Mouse (Mus musculus): ENCODE measurements around the gene Fam151a. TPM values are rescaled to one million over a fixed set of nuclear protein-coding genes. Genes with fewer than 3 reads are reported as not detected.
A peak's percentile ranks its signal among the peaks of the same experiment; 100 is the strongest.

Gene Fam151a
- total and polyA plus RNA-seq, 3 experiments = 0.11 to 0.34 (median 0.24) TPM

DNA sequence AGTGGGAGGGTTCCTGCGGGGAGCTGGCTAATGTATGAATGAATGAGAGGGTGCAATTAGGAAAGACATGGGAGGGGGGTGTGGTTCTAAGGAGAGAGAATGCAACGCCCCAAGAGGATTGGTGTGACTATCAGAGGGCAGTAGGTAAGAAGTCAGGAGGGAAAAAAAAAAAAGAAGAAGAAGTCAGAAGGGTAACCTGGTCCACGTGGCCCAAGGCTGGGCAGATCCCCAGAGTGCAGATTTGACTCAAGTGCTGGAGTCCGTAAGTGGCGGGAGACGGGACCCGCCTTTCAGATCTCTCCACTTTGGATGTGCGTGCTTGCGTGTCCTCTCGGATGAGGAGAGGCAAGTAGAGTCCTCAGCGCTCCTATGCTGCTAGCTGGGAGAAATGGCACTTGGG lies 54.9 kb downstream of the Fam151a start (continued):
- TF ChIP-seq EP300 (IDR thresholded peaks at IDR 0.05; ENCODE audit: low read length) (peak; percentile 17; the same call in 1 of the 2 replicates), ETS1 (conservative IDR thresholded peaks at IDR 0.05; ENCODE audit: low read depth, low read length) (peak; percentile 59), ELF1 (IDR thresholded peaks at IDR 0.05; ENCODE audit: low read depth, low read length) (no peak), JUN (IDR thresholded peaks at IDR 0.05; ENCODE audit: insufficient read depth, low read depth, low read length) (no peak), SIN3A (IDR thresholded peaks at IDR 0.05; ENCODE audit: low read length) (peak; percentile 59; the same call in 1 of the 2 replicates), RCOR1 (conservative IDR thresholded peaks at IDR 0.05; ENCODE audit: low read depth, low read length) (no peak), IRF4 (IDR thresholded peaks at IDR 0.05; ENCODE audit: low read depth, low read length) (peak; percentile 89), PAX5 (IDR thresholded peaks at IDR 0.05; ENCODE audit: low read length) (no peak), TBP (conservative IDR thresholded peaks at IDR 0.05; ENCODE audit: low read depth, low read length) (peak; percentile 61), BHLHE40 (IDR thresholded peaks at IDR 0.05; ENCODE audit: low read depth, low read length) (peak; percentile 56), SMC3 (IDR thresholded peaks at IDR 0.05; ENCODE audit: low read depth, low read length) (no peak), ZC3H11A (IDR thresholded peaks at IDR 0.05; ENCODE audit: low read depth, low read length) (no peak), RAD21 (IDR thresholded peaks at IDR 0.05; ENCODE audit: low read depth, low read length) (no peak), TCF12 (IDR thresholded peaks at IDR 0.05; ENCODE audit: low read depth, low read length) (no peak), CHD2 (IDR thresholded peaks at IDR 0.05; ENCODE audit: low read length) (no peak), MYC (IDR thresholded peaks at IDR 0.05; ENCODE audit: low read depth, low read length) (peak; percentile 98), JUND (conservative IDR thresholded peaks at IDR 0.05; ENCODE audit: low read depth, low read length) (no peak), HCFC1 (IDR thresholded peaks at IDR 0.05; ENCODE audit: low read depth, low read length) (no peak), E2F4 (IDR thresholded peaks at IDR 0.05; ENCODE audit: insufficient replicate concordance, low read depth, low read length) (no peak), ZKSCAN1 (IDR thresholded peaks at IDR 0.05; ENCODE audit: borderline replicate concordance, low read depth, low read length) (no peak), USF1 (IDR thresholded peaks at IDR 0.05; ENCODE audit: low read depth, low read length) (peak; percentile 69)

DNA sequence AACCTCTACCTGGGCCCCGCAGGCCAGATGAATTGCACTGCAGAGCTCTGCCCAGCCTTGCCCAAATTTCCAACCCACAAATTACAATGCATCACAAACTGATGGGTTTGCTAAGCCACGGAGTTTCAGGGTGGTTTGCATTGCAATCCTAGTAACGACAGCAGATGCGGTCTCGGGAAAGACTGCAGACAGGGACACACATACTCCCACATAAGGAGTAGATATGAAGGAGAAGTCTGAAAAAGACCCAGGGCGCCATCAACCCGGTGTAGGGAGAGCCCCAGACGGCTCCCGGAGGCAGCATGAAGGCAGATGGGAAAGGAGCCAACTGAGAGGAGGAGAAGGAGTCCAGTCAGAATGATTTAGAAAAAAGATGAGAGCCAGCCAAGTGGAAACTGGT lies 56.0 kb downstream of the Fam151a start:
- H3K4me1 ChIP-seq (ENCODE audit: control insufficient read depth in 1 of 2, insufficient read depth in 2 of 2) = peaks cover 44 to 86% of the 10 kb centered on the region in 2 experiments
- H3K27me3 ChIP-seq (replicated peaks) = no peaks in the 10 kb centered on the region
- peak; percentile 57 for DNase-seq (ENCODE audit: extremely low read depth)
- peak overlapping the region; percentile 97 for H3K27ac ChIP-seq (ENCODE audit: insufficient read depth, low read depth)
- dilution Hi-C loops (cut with MboI; ENCODE audit: extremely low pct_ligation_motif_present, extremely low pct_unique_long_range_greater_than_20kb, low sequenced_read_pairs) = no loop called here
- in situ Hi-C loops (cut with MboI; ENCODE audit: low pct_ligation_motif_present, low pct_unique_long_range_greater_than_20kb, low sequenced_read_pairs) = loop anchor here (10.0 kb wide), 1 partner anchor 155 kb away; no protein-coding TSS in a partner anchor
- no peaks in the 10 kb centered on the region for H3K9me3 ChIP-seq (replicated peaks; ENCODE audit: low read length)
- H3K9ac ChIP-seq (ENCODE audit: insufficient read depth, low read depth) = peak overlapping the region; percentile 37; the same call in 1 of the 2 replicates
- peak overlapping the region; percentile 87 for H3K4me2 ChIP-seq (ENCODE audit: insufficient read depth, low read depth, poor library complexity, severe bottlenecking)
- H3K36me3 ChIP-seq (replicated peaks in 1 of 2; ENCODE audit: control insufficient read depth in 1 of 2, insufficient read depth in 1 of 2, low read length in 1 of 2) = peaks cover 0 to 13% of the 10 kb centered on the region in 2 experiments
- H3K4me3 ChIP-seq (replicated peaks in 1 of 3; ENCODE audit: low read depth in 2 of 3, low read length in 2 of 3, poor library complexity in 1 of 3) = peak overlapping the region; percentile 45 to 47 (median 46)
- TF ChIP-seq UBTF (IDR thresholded peaks at IDR 0.05; ENCODE audit: low read depth, low read length) = 0 out of 2 replicates have a peak, but pooled peaks have one; percentile 32
- peak; percentile 37 for TF ChIP-seq ETS1 (conservative IDR thresholded peaks at IDR 0.05; ENCODE audit: low read depth, low read length)
- 0 out of 2 replicates have a peak, but pooled peaks have one; percentile 20 for TF ChIP-seq CHD2 (IDR thresholded peaks at IDR 0.05; ENCODE audit: low read length)
- TF ChIP-seq MAFK (IDR thresholded peaks at IDR 0.05; ENCODE audit: insufficient replicate concordance, low read length) = peak; percentile 45; the same call in 1 of the 2 replicates
- peak; percentile 29; the same call in 1 of the 2 replicates for TF ChIP-seq MEF2A (IDR thresholded peaks at IDR 0.05; ENCODE audit: borderline replicate concordance, low read depth, low read length)
- peak; percentile 54; the same call in 1 of the 2 replicates for TF ChIP-seq EP300 (IDR thresholded peaks at IDR 0.05; ENCODE audit: low read length)
- peak; percentile 78; the same call in 1 of the 2 replicates for TF ChIP-seq MAZ (IDR thresholded peaks at IDR 0.05; ENCODE audit: low read depth, low read length)
- 0 out of 2 replicates have a peak, but pooled peaks have one; percentile 20 for TF ChIP-seq ZNF384 (IDR thresholded peaks at IDR 0.05; ENCODE audit: low read depth, low read length)
- no peak for TF ChIP-seq RCOR1 (conservative IDR thresholded peaks at IDR 0.05; ENCODE audit: low read depth, low read length)
- TF ChIP-seq BHLHE40 (IDR thresholded peaks at IDR 0.05; ENCODE audit: low read depth, low read length) = 0 out of 2 replicates have a peak, but pooled peaks have one; percentile 2
- TF ChIP-seq POLR2A (IDR thresholded peaks at IDR 0.05; ENCODE audit: low read depth, low read length) = peak; percentile 44; the same call in 1 of the 2 replicates
- peak; percentile 58; the same call in 1 of the 2 replicates for TF ChIP-seq IRF4 (IDR thresholded peaks at IDR 0.05; ENCODE audit: low read depth, low read length)
- no peak for TF ChIP-seq E2F4 (IDR thresholded peaks at IDR 0.05; ENCODE audit: insufficient replicate concordance, low read depth, low read length)
- TF ChIP-seq CHD1 (IDR thresholded peaks at IDR 0.05; ENCODE audit: low read depth, low read length) = 0 out of 2 replicates have a peak, but pooled peaks have one; percentile 60
- no peak; the same call in 1 of the 2 replicates for TF ChIP-seq MXI1 (IDR thresholded peaks at IDR 0.05; ENCODE audit: low read depth, low read length)
- TF ChIP-seq TCF12 (IDR thresholded peaks at IDR 0.05; ENCODE audit: low read depth, low read length) = peak; percentile 59
- H3K79me2 ChIP-seq (replicated peaks; ENCODE audit: control insufficient read depth, extremely low read depth, insufficient read depth, poor library complexity, severe bottlenecking) = no peaks in the 10 kb centered on the region; the same call in 1 of the 2 replicates
